Mouse (Mus musculus) ovary, adult 2 months (tissue): Measurements from ENCODE around the gene Dixdc1. TPM values are rescaled to one million over a fixed set of nuclear protein-coding genes. Genes with fewer than 3 reads are reported as not detected.

Source experiments
- polyA plus RNA-seq: library from polyadenylated mRNA; depleted of rRNA; stranded (reverse); fragments of >200 nt; gene quantifications from 2 replicates; pipeline ENCODE4 v1.2.3, GENCODE M21; 2012; rRNA removed

Gene Dixdc1
- 6.7 and 7.7 TPM in 2 replicates for polyA plus RNA-seq

DNA sequence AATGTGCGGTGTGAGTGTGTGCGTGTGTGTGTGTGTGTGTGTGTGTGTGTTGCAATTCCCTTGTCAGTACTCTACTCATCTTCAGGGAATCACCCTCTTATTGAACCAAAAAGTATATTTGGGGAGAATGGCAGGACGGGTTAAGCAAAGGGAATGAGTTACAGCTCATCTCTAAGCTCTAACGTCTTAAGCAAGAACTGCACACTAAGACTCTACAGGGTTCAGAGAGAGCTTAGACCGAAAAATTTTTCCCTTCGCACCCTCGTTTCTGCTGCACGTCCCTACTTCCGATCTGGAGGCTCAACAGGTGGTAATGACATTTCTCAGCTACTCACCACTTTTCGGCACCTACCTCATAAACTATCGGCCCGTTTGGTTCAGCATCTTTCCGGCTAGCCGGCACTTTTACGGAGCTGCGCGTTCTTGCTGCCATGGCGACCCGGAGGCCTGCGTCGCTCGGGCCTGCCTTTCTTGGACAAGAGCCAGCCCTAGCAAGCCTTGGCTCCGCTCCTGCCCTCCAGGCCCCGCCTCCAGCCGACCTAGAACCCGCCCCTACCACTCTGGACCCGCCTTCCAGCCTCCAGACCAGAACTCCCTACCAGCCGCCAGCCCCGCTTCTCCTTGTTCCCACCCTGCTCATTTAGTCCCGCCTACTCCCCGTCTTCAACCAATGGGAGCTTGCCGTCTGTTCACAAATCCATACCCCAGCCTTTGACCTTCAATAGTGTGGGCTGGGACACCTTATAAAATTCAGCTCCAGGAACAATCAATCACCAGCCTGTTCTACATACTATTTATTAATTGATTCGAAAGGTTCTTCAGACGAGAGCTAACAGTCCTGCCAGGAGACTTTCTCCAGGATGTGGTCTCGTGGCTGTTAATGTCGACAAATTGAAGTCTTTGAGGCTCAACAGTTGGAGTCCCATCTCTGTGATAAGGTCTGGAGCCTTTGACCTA is at the start of gene Dixdc1:
TSS of gene Dixdc1 (minus strand) at position 604 of the 957 bp plus-strand sequence.

DNA sequence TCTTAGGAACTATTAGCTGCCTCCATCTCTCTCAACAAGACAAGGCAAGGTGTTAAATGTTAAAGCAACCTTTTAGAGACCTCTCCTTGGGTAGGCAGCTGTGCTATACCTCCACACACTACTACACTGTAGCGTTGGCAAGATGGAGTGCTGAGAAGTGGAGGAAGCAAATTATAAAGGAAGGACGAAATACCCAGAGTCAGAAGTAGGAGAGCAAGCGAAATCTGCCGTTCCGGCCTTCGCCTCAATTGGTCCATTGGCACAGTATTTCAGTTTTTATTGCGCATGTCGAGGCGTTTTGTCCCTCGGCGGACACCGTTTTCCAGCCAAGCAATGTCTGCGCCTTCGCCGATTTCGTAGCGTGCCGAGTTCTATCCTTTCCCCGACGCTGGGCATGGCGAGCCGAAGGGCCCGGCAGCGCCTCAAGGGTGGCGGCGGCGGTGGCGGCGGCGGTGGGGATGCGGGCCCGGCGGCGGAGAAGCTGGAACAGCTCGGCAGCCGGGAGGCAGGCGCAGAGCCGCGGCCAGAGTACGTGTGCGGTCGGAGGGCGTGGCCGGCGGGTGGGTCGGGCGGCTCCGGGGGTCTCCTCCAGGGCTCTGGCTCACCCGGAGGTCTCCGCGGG is 35.8 kb upstream of the Dixdc1 start, which contains the start of the genes Alg9 and 1110032A03Rik:
TSS of gene Alg9 (plus strand) at position 29 of the 622 bp plus-strand sequence.
TSS of gene 1110032A03Rik (minus strand) at position 530 of the 622 bp plus-strand sequence.

DNA sequence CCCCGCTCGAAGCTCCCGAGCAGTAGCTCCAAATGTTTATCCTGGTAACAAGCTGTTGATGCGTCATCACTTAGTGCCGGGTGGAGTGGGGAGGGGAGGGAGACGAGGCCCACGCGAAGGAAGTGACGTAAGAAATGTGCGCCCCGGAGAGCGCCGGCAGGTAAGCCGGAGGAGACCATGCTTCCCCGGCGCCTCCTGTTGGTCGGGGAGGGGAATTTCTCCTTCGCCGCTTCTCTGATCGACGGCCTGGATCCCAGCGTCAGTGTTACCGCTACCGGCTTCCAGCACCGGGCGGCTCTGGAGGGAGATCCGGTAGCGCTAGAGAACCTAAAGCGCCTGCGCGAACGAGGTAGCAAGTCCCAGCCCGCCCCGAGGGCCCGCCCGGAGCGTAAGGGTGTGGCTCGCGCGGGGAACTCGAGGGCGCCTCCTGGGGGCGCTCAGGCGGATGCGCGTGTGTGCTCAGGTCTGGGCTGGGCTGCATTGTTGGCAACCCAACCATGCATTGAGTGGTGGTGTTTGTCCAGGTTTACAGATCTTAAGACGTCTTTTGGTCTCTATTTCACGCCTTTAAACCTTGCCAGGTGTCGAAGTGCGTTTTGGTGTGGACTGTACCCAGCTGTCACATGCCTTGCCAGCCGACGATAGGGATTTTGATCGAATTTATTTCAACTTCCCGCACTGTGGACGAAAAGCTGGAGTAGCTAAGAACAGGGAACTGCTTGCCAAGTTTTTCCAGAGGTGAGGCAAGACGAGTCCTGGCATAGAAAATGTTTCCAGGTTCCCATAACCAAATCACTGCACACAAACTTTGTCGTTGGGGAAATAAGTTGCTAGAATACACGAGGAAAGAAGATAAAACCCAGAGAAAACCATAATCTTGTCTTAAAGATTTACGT is 29.0 kb upstream of the Dixdc1 start, which contains the start of gene Fdxacb1:
TSS of gene Fdxacb1 (plus strand) at position 130 of the 896 bp plus-strand sequence.

DNA sequence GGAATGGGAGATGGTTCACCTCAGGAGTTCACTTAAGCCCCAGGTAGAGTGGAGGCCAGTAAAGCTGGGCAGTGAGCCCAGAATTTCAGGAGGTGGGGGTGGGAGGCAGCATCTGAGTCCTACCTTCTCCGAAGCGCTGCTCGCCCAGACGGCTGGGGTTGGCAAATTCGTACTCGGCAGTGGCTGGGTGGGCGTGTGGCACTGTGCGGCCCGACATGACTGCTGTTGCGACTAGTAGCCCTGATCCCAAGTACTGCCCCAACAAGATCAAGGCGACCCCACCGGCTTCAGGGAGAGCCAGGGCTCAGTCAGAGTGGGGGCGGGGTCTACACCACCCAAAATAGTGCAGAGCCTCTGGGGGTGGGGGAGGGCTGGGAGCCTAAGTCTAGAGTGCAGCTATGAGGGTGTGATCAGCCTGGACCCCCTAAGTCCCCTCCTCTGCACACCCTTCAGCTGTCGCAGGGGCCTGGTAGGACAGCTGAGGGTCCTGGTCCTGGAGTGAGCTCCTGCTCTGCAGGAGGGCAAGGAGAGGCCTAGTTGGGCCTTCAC is 12.8 kb upstream of the Dixdc1 start, which contains the start of gene Hspb2:
TSS of gene Hspb2 (minus strand) at position 301 of the 549 bp plus-strand sequence.

DNA sequence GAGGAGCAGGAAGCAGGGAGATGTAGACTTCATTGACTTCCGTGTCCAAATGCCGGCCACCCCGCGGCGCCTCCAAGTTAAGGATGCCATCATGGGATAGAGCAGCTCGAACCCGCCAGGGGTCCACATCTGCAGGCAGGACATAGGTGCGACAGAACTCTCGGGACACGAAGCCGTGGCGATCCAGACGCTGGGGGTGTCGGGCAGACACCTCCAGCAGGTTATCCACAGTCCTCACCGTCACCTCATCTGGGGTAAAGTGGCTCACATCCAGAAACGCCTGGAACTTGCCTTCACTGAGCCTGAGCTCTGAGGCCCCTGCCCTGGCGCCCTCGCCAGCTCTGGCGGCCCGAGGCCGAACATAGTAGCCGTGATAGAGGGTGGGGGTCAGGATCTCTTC is 12.0 kb upstream of the Dixdc1 start, which contains the start of gene Cryab:
TSS of gene Cryab (plus strand) at position 3 of the 400 bp plus-strand sequence.

DNA sequence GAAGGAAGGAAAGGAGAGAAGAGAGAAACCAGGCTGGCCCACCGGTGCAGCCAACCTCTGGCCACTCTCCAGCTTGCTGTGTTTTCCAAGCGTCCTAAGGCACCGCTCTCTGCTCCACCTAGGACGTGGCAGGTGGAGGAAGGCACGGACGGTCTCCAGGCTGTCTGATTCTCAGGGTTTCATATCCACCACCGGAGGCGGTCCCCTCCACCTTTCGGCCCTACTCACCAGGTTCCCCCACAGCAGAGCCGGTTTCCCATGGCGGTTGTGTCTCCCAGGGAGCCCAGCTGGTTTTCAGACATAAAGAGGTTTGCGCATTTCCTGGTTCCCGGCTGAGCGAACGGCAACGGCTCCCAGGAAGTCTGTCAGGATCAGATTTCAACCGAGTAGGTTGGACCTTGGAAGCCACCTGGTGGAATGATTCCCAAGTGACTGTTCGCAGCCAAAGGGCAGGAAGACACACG is 6.9 kb upstream of the Dixdc1 start, which contains the start of gene 2310030G06Rik:
TSS of gene 2310030G06Rik (minus strand) at position 323 of the 464 bp plus-strand sequence.

DNA sequence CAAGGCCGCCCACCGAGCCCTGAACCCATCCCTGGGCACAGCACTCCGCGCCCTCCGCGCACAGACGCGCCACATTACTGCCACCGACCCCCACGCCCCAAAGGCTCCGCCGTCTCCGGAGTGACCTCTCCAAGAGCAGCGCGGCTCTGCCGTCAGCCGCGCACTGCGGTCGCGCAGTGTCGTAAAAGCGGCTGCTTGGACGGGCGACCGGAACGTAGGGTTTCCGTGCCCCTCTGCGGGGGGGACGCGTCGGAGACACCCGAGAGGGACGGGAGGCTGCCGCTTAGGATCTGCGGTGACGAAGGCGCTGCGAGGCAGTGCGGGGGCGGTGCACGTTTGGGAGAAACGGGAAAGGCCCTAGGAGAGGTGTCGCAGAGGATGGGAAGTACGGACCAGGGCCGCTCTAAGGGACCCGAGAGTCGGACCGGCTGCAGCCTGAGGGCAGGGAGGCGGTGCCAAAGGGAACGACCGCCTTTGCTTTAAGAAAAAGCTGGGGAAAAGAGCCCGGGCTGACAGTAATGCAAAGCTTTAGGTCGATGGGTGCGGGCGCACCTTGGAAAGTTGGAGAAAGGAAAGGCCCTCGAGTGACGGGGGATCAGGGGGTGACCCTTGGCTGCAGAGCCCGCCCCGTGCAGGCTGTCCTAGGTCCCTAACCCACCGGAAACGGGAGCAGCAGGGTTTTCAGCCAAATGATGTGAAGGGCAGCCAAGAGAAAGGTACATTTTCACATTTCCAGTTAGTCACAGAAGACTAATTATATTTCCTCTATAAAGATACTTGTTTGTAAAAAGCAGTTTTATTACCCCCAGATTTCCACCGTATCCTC is 79.7 kb downstream of the Dixdc1 start, which contains the start of gene Dlat:
TSS of gene Dlat (minus strand) at position 389 of the 826 bp plus-strand sequence.

DNA sequence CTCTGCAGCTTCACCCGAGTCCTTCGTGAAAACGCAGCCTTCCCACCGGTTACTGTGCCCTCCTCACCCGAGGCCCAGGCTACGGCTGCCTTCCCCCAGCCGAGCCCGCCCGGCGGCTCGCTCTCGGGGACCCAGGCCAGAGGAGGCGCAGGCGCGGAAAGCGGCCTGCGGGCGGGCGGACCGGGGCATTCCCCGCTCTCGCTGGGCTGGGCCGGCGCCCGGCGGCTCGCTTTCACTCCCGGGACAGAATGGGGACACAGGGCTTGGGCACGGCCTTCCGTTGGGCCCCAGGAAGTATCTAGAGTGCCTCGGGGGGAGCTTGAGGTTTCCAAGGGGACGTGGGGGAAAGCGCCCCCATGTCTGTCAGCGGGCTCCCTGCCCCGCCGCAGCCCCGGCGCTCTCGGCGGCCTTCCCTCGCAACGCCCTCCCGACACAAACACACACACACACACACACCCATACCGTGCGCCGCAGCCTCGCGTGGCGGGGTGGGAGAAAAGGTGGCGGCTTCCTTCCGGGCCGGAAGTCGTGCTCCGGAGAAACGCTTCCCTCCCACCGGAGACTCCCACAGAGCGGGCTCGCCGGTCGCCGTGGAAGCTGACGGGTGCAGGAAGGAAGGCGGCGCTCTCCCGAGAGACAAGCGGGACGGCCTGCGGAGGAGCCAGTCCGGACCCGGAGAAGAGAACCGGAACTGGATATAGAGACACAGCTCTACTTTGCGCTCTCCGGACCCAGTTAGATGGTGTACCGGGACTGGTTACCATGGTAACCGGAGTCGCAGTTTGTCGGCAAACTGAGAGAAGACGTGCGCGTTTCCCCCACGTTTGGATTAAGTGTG is 122.3 kb downstream of the Dixdc1 start, which contains the start of the genes Pih1d2 and Nkapd1:
TSS of gene Pih1d2 (plus strand) at position 556 of the 838 bp plus-strand sequence.
TSS of gene Nkapd1 (minus strand) at position 699 of the 838 bp plus-strand sequence.

Other genes with a start within 250 kb of the Dixdc1 start
- gene Plet1, start 245.0 kb downstream of the Dixdc1 start, polyA plus RNA-seq: 317 and 452 TPM in 2 replicates
- 42.0 and 50.7 TPM in 2 replicates for gene Pts, start 210.8 kb downstream of the Dixdc1 start, polyA plus RNA-seq
- 3.3 and 5.7 TPM in 2 replicates for gene Il18, start 184.7 kb downstream of the Dixdc1 start, polyA plus RNA-seq
- gene Bco2, start 184.3 kb downstream of the Dixdc1 start, polyA plus RNA-seq: 0.60 and 0.83 TPM in 2 replicates
- gene Tex12, start 178.2 kb downstream of the Dixdc1 start, polyA plus RNA-seq: not detected in 2 replicates
- gene Sdhd, start 135.7 kb downstream of the Dixdc1 start, polyA plus RNA-seq: 151 and 180 TPM in 2 replicates
- gene Timm8b, start 135.6 kb downstream of the Dixdc1 start, polyA plus RNA-seq: 96.7 and 132 TPM in 2 replicates
- 2.1 and 4.0 TPM in 2 replicates for gene Pih1d2, start 122.2 kb downstream of the Dixdc1 start, polyA plus RNA-seq
- 4.7 and 6.4 TPM in 2 replicates for gene Nkapd1, start 122.1 kb downstream of the Dixdc1 start, polyA plus RNA-seq
- 16.3 and 27.9 TPM in 2 replicates for gene Dlat, start 79.7 kb downstream of the Dixdc1 start, polyA plus RNA-seq
- gene 2310030G06Rik, start 7.0 kb upstream of the Dixdc1 start, polyA plus RNA-seq: 6.0 and 6.2 TPM in 2 replicates
- gene Cryab, start 11.8 kb upstream of the Dixdc1 start, polyA plus RNA-seq: 67.2 and 114 TPM in 2 replicates
- 32.9 and 41.2 TPM in 2 replicates for gene Hspb2, start 12.8 kb upstream of the Dixdc1 start, polyA plus RNA-seq
- 3.2 and 3.9 TPM in 2 replicates for gene Fdxacb1, start 28.7 kb upstream of the Dixdc1 start, polyA plus RNA-seq
- 27.7 and 30.8 TPM in 2 replicates for gene Alg9, start 35.5 kb upstream of the Dixdc1 start, polyA plus RNA-seq
- gene 1110032A03Rik, start 36.0 kb upstream of the Dixdc1 start, polyA plus RNA-seq: 27.7 and 46.9 TPM in 2 replicates
- 9.0 and 10.2 TPM in 2 replicates for gene Ppp2r1b, start 105.8 kb upstream of the Dixdc1 start, polyA plus RNA-seq